Mouse (Mus musculus) CH12.LX (cell line): Measurements from ENCODE around the gene Ttc9b.

ENCODE experiments used
- CTCF ChIP-seq, 2 experiments: IDR thresholded peaks in 1 of 2; conservative IDR thresholded peaks in 1 of 2; 2 replicates each; pipeline ENCODE4 v1.5.1; 2011 to 2012; ENCODE audit warnings: low read depth in 2 of 2, low read length in 2 of 2, improper control_type of control experiment in 1 of 2, inconsistent platforms in 1 of 2, mild to moderate bottlenecking in 1 of 2, moderate library complexity in 1 of 2
- ELF1 ChIP-seq: IDR thresholded peaks from 2 replicates; pipeline ENCODE4 v1.6.1; 2014; ENCODE audit warnings: low read depth, mild to moderate bottlenecking, inconsistent platforms, low read length, improper control_type of control experiment
- MYC ChIP-seq: IDR thresholded peaks from 2 replicates; pipeline ENCODE4 v1.6.1; 2011; ENCODE audit warnings: low read depth, mild to moderate bottlenecking, improper control_type of control experiment, low read length
- POLR2A ChIP-seq: IDR thresholded peaks from 2 replicates; pipeline ENCODE4 v1.6.1; 2011; ENCODE audit warnings: low read depth, mild to moderate bottlenecking, improper control_type of control experiment, low read length
- USF1 ChIP-seq: IDR thresholded peaks from 2 replicates; pipeline ENCODE4 v1.6.1; 2014; ENCODE audit warnings: low read depth, mild to moderate bottlenecking, inconsistent platforms, low read length, improper control_type of control experiment
- ZNF384 ChIP-seq: IDR thresholded peaks from 2 replicates; pipeline ENCODE4 v1.6.1; 2012; ENCODE audit warnings: low read depth, low read length, improper control_type of control experiment, inconsistent platforms

DNA sequence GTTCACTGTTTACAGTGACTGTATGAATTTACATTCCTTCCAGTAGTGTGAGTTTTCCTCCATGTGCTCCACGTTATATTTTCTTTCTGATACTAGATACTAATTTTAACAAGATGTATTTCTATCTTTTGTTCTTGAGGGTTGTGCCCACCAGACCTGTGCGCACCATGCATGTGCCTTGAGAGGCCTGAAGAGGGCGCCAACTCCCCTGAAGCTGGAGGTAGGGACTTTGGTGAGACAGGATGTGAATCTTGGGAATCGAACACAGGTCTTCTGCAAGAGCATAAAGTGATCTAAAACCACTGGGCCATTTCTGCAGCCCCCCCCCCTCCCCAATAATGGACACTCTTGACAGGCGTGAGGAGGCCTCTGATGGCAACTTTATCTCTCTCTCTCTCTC is 37.4 kb downstream of the Ttc9b start:
- TF ChIP-seq CTCF (conservative IDR thresholded peaks at IDR 0.05 in 1 of 2, IDR thresholded peaks at IDR 0.05 in 1 of 2; ENCODE audit: low read depth in 2 of 2, low read length in 2 of 2): peak; percentile 56 to 83
- TF ChIP-seq ELF1: no peak
- 0 out of 2 replicates have a peak, but pooled peaks have one; percentile 10 for TF ChIP-seq MYC
- TF ChIP-seq USF1: no peak
- no peak for TF ChIP-seq POLR2A
- no peak for TF ChIP-seq ZNF384
